Mouse (Mus musculus) erythroblast, embryonic 14.5 days (primary cell): ENCODE measurements around the gene Chst10.

Experiments
- GATA1 ChIP-seq: IDR thresholded peaks from 2 replicates; pipeline ENCODE4 v1.6.1; 2012; ENCODE audit warnings: low read length, inconsistent platforms, mixed read lengths
- TAL1 ChIP-seq: IDR thresholded peaks from 3 replicates; pipeline ENCODE4 v1.6.1; 2012; ENCODE audit warnings: low read length, inconsistent platforms, mixed read lengths

DNA sequence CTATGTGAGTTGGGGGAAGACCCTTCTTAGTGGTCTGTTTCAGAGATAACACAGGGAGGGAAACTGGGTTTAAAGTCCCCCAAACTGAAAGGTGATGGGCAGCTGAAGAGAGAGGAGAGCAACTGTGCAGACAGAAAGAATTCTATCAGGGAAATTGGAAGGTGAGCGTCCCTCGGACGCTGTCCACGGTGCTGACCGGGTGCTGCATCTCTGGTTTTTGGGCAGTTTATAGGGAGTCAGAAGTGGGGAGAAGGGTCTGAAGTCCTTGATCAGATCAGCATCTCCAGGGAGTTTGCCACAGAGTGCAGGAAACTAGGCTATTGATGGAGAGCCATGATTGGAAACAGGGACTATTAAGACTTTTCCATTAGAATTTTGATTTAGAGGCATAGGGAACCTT lies 41.6 kb upstream of the Chst10 start:
- TF ChIP-seq GATA1 (no peak), TAL1 (no peak)
